Mouse (Mus musculus): ENCODE results near the gene Hoxc13.
A peak's percentile ranks its signal among the peaks of the same experiment; 100 is the strongest.

Gene Hoxc13

DNA sequence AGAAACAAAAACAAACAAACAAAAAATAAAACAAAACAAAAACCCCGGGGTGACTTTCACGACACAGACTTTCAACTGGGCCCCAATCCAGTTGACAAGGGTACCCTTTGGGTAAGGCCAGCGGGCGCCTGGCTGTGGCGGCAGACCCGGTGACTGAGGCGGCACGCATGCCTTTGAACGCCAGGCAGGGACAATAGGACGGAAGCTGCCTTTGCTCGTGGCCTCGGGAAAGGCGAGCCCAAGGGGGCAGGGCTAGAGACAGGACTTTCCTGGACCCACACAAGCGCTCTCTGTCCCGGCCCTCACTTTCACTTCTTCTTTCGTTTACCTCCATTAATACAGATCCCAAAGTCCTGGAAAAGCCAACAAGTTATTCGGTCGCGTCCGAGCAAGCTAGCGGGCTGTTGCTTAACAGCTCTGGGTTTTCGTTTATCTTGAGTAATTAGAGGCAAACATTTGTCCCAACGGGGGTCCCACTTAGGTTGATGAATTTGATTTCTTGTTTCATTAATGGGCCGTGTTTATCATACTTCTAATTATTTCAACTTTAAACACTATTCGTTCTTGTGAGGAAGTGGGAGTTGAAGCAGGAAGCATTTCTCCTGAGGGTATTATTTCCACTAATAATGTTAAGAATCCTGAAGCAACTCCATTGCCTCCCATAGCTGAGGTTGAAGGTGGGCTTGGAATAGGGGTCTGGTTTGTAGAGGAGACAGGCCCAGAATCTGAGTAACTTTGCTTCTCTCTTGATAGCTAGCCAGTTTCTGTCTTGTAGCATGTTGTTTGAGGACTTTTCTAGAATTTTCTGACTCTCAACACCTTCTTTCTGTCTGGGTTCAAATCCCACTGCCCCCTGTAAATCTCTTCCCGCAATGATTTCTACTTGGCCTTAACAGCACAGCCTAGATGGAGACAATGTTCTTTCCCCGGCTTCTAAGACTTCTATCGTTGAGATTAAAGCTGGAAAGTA, 43.1 kb downstream of the Hoxc13 start:
- no peak for DNase-seq (ENCODE audit: low spot score in 2 of 2)

DNA sequence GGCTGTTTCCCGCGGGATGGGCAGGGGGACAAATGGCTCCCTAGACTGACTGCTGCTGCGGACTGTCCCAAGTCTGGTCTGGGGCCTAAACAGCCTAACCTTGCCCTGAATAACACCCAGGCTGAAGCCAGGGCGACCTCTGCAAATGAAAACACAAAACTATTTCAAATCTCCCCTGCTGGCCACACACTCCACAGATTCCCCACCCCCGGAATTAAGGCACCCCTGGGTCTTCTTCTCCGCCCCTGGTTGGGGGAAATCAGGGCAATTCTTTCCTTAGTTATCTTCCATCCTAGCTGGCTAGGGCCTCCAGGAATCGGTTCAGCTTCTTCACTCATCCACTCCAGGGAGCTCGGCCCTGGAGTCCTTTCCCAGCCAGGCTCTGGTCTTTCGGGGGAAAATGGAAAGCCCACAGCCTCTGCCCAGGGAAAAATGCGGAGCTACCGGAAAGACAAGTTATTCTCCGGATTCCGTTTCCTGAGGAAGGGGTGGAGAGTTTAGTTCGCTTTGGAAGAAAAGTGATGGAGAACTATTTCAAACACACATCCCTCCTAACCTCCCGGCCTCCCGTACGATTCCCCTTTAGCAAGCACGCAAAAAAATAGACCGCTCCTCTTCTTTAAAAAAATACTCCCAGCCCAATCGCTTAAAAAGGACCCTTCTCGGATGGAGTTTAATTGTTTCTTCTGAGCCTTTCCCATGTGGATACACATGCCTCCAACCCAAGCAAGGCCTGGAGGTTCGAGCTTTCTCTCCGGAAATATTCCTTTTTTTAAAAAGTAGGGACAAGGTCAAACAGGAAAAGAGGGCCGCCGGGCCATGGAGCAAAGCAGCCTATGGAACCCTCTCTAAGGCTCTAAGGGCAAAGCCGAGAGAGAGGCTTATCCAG, 44.3 kb downstream of the Hoxc13 start:
- no peak for DNase-seq (ENCODE audit: low spot score in 2 of 2)

DNA sequence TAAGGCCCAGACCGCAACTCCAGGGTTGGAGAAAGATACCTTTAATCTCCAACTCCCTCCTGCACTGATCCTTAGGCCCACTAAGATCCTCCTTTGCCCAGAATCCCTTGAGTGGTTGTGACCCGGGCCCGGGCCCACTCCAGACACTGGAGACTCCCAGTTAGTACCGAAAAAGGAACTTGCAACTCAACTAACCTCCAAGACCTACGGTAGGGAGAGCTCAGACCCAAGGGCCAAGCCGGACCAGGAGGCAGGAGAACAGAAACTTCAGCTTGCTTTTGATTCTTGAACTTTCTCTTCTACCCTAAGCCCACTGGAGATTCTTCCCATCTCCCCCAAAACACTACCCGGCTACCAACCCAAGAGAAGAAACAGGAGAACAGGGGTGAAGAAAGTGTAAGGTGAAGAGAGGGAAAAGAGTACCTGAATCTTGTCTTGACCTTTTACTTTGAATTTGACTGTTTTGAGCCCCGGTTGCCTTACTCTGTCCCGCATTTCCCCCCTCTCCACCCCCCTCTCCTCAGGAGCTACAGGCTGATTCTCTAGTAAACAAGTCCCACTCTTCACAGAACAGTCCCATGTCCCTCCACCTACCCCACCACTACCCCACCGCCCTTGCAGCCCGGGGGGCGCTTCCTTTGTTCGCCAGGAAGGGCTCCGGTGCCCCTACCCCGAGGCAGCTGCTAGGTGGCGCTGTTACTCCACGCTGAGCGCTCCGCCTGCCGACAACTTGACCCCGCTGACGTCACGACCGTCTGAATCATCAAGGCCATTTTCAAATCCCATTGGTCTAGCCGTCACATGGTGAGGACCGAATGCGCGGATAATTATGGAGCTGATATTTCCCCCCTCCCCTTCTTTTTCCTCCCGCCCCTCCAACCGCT, 45.2 kb downstream of the Hoxc13 start:
- peak; percentile 15 to 60 for DNase-seq (ENCODE audit: low spot score in 2 of 2)

DNA sequence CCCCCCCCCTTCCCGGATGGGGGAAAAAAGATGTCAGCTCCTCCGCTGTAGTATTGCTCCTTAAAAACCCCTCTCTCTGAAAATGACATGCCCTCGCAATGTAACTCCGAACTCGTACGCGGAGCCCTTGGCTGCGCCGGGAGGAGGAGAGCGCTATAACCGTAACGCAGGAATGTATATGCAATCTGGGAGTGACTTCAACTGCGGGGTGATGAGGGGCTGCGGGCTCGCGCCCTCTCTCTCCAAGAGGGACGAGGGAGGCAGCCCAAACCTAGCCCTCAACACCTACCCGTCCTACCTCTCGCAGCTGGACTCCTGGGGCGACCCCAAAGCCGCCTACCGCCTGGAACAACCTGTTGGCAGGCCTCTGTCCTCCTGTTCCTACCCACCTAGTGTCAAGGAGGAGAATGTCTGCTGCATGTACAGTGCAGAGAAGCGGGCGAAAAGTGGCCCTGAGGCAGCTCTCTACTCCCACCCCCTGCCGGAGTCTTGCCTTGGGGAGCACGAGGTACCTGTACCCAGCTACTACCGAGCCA, 45.9 kb downstream of the Hoxc13 start, which contains the start of gene Hoxc10:
TSS of gene Hoxc10 (plus strand) at position 21 of the 536 bp plus-strand sequence.
- DNase-seq (ENCODE audit: low spot score in 2 of 2) = no peak

DNA sequence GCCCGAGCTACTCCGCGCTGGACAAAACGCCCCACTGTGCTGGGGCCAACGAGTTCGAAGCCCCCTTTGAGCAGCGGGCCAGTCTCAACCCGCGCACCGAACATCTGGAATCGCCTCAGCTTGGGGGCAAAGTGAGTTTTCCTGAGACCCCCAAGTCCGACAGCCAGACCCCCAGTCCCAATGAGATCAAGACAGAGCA, 46.3 kb downstream of the Hoxc13 start, which contains the start of gene Hoxc5:
TSS of gene Hoxc5 (plus strand) at position 132 of the 199 bp plus-strand sequence.
- DNase-seq (ENCODE audit: low spot score in 2 of 2) = no peak

DNA sequence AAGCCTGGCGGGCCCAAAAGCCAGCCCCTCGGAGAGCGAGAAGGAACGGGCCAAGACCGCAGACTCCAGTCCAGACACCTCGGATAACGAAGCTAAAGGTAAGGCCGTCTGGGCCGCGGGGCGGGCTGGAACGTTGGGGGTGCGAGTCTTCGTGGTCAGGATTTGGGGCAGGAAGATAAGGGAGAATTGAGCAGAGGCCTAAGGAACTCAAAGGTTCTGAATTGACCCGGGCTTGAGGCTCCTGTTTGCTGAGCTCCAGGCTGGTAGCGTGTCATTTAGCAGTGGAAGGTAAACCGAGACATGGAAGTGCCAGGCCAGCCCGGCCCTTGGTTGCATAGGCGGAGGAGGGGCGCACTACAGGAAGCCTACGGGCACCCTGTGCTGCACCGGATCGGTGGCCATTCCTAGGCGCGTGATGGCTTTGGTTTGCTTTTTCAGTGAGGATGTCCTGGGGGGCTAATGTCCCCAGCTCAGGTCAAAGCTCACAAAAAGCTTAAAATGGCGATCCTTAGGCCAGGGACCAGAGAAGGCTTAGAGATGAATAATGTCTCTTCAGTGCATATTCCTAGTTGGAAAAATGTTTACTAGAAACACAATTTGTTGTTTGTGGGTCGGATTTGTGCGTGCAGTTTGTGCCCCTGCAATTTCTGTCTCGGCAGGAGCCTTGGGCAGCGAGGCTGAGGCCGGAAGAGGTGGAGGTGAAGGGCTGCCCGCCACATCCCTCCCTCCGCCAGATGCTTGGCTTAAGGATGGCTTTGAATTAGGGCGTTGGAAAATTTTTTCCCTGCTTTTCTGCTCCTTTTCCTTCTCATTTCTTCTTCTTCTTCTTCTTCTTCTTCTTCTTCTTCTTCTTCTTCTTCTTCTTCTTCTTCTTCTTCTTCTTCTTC, 46.9 kb downstream of the Hoxc13 start:
- no peak for DNase-seq (ENCODE audit: low spot score in 2 of 2)

DNA sequence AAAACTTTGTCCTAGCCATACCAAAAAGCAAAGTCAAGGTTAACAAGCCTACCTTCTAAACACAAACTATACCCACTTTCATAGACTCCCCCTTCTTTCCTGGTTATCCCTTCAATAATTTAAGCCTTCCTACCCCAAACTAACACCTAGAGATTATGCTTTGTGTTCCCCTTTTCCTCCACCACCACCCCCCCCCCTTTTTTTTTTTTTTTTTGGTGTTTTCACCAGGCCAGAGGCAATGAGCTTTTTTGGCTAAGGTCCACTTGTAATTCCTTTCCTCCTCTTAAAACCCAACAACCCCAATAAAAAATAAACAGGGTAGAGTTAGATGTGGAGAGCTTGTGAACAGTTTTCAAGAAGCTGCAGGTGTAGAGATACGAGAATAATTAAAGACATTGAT, 48.4 kb downstream of the Hoxc13 start:
- no peak for DNase-seq (ENCODE audit: low spot score in 2 of 2)

DNA sequence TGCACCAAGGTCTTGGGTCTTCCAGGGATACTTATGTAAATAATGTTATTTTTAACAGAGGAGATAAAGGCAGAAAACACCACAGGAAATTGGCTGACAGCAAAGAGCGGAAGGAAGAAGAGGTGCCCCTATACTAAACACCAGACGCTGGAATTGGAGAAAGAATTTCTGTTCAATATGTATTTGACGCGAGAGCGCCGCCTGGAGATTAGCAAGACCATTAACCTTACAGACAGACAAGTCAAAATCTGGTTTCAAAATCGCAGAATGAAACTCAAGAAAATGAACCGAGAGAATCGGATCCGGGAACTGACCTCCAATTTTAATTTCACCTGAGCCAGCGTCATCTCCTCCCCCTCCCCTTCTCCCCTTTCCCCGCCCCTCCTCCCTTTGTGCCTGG, 49.8 kb downstream of the Hoxc13 start:
- DNase-seq (ENCODE audit: low spot score in 2 of 2) = no peak

DNA sequence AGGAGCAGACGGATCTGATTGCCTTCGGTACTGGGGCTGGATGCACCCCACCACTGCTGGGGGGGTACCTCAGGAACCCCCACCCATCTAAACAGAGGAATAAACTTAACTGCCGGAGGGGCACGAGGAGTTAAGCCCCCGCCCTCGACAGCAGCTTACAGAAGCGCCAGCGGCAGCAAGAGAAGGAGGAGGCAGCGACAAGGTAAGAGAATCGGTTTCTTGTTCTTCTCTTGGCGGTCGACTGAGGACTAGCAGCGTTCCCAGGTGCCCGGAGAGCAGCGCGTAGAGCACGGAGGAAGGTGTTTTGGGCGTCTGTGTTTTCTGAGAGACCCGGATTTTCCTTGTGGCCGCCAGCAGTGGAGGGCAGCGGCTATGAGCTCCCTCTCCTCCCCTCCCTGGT, 51.4 kb downstream of the Hoxc13 start:
- DNase-seq (ENCODE audit: low spot score in 2 of 2) = no peak

DNA sequence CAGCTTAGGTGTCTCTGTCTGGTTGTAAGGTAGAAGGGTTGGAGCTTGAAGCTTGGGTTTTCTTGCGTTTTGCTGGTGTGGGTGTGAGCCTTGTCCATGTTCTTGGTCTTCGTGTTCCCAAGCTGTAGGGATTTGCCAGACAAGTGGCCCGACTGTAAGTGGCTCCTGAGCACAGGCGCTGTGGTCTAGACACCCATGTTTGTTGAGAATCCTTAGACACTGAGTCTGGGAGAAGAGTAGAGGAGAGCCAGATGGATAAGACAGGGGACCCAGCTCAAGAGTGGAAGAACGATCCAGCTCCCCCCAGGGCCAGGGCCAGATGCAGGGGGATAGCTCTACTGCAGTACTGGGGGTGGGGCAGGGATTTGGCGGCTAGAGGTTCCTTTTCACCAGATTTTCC, 51.9 kb downstream of the Hoxc13 start:
- DNase-seq (ENCODE audit: low spot score in 2 of 2) = no peak

DNA sequence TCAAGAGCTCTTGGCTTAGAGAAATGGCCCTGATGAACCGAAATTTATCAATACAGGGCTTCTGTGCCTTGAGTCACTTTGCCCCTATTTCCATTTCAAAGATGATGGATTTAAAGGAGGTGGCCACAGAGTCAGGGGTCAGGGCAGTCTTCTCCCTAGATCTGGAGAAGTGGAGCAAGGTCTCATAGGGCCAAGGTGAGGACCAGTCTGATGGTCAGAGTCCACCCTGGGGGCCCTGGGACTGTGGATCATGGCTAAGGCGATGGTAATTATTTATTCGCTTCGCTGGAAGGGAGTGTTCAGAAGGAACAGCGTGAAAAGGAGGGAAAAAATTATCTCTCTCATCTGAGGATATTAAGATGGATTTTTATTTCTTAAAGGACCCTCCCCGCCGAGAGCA, 54.1 kb downstream of the Hoxc13 start:
- no peak for DNase-seq (ENCODE audit: low spot score in 2 of 2)

DNA sequence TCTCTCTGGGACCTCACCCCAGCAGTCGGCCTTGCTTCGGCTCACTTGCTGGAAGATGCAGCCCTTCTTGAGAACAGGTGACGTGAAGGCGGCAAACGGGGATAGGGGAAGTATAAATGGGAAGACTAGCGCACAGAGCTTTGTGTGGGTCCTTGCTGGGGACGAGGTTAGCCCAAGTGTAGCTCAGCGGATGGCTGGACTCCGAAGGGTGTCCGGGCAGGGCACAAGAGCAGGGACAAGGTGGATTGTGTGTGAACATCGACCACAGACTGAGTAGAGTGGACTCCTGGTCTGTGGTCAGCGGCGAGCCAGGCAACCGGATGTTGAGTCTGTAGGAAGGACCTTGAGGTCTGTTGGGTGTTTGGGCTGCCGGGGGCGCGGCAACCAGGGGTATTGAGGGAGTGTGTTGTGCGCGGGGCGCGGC, 54.8 kb downstream of the Hoxc13 start:
- no peak for DNase-seq (ENCODE audit: low spot score in 2 of 2)

DNA sequence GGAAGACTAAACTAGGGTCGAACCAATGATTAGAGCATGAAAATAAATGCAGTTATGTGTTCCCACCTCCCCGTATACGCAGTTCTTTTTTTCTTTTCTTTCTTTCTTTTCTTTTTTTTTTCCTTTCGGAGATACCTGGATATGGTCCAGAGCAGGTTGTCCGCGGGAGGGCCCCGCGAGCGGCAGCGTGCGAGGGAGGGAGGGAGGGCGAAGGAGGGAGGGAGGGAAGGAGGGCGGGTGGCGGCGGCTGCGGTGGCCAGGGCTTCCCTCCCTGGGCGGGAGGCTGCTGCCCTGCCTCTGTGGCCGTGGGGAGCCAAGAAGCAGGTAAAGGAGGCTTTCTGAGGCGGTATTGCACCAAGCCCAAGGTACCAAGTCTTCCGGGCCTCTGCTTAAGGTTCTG, 55.3 kb downstream of the Hoxc13 start, which contains the start of gene Hoxc9:
TSS of gene Hoxc9 (plus strand) at position 269 of the 400 bp plus-strand sequence.
- DNase-seq (ENCODE audit: low spot score in 2 of 2) = no peak

DNA sequence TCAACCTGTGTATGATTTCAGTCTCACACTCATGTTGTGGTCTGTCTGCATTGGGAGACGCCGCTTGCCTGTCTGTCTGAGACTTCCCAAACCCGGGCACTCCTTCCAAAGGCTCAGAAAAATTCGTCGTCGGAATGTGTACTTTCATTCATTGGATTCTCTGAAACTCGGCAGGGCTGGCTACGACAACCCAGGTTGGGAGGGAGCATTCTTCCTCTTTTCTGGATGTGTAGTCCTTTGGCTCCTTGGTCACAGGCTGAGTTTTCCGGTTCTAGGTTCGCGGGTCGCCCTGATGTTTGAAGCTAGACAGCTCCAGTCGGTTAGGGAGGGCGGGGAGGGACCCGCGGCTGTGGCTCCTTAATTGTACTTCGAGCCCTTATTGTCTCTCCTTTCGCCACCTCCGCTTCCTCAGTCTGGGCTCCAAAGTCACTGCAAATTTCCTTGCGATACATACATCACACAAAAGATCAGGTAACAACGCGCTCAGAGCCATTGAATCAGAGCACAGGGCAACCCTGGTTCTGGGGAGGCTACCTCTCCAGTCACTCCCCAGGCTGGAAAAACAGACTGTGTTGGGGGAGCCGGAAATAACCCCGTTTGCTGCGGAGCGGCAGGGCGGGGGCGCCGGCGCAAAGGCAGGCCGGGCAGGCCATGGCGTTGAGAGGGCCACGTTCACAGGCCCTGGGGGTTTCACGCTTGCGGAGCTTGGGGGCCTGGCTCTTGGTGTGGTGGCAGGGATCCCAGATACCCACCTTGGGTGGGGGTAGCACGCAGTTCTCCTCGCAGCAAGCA, 55.9 kb downstream of the Hoxc13 start:
- DNase-seq (ENCODE audit: low spot score in 2 of 2) = no peak

DNA sequence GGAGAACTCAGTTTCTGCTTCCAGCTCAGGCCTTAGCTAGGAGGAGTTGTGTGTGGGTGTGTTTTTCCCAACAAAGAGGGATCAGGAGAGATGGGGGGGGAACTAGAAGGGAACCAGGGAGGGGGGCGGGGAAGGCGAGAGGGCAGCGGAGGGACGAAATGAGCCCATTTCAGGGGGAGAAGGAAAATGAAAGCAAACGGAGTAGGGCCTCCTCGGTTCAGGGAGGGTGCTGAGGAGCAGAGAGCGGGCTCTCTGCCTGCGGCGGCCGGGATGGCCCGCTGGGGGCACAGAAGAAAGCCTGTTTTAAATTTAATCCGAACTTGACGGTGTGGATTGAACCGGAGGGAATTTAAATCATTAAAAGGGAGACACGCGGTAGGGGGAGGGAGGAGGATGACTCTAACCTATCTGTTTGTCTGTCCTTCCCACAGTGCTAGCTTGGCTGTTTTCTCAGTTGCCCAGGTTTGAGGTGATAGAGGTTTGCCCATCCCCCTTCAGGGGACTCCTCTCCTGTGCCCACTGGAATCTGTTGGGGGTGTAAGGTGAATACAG, 56.6 kb downstream of the Hoxc13 start:
- no peak for DNase-seq (ENCODE audit: low spot score in 2 of 2)
